Mouse (Mus musculus) olfactory bulb, adult 2 months (tissue): ENCODE data around the gene Abhd17c. TPM values are rescaled to one million over a fixed set of nuclear protein-coding genes. Genes with fewer than 3 reads are reported as not detected.

Experiments
- H3K27ac ChIP-seq: fragments of 200-500 bp; 2 replicates; pipeline ENCODE4 v1.5.1; 2012; ENCODE audit warnings: low read depth, low read length; ENCODE audit not compliant: insufficient read depth
- H3K4me1 ChIP-seq: fragments of 200-500 bp; 2 replicates; pipeline ENCODE4 v1.6.1; 2012; ENCODE audit warnings: low read length; ENCODE audit not compliant: control insufficient read depth, insufficient read depth
- H3K4me3 ChIP-seq: fragments of 200-500 bp; 2 replicates; pipeline ENCODE4 v1.5.1; 2012; ENCODE audit warnings: mild to moderate bottlenecking, low read depth, low read length, moderate library complexity; ENCODE audit not compliant: insufficient read depth
- CTCF ChIP-seq: fragments of 200-500 bp; IDR thresholded peaks from 2 replicates; pipeline ENCODE4 v1.5.1; 2012; ENCODE audit warnings: low read depth, mild to moderate bottlenecking, low read length, moderate library complexity; ENCODE audit not compliant: insufficient read depth
- POLR2A ChIP-seq: fragments of 200-500 bp; IDR thresholded peaks from 2 replicates; pipeline ENCODE4 v1.6.1; 2012; ENCODE audit warnings: mild to moderate bottlenecking, low read depth, low read length, moderate library complexity; ENCODE audit not compliant: insufficient read depth
- WGBS: fragments of 180-500 bp; shearing (Covaris S2); methylation state at CpG from one replicate; pipeline ENCODE4 v1.1.7; 2018; 5-methylcytosine and 5-hydroxymethylcytosine counted together
- polyA plus RNA-seq: library from polyadenylated mRNA; stranded (reverse); fragments of >200 nt; gene quantifications from 2 replicates; pipeline ENCODE4 v1.2.4, GENCODE M21; 2012; ENCODE audit warnings: low replicate concordance; ENCODE audit not compliant: missing spikeins, insufficient read depth, insufficient read length

Gene Abhd17c
- polyA plus RNA-seq, 1 experiment: not detected

DNA sequence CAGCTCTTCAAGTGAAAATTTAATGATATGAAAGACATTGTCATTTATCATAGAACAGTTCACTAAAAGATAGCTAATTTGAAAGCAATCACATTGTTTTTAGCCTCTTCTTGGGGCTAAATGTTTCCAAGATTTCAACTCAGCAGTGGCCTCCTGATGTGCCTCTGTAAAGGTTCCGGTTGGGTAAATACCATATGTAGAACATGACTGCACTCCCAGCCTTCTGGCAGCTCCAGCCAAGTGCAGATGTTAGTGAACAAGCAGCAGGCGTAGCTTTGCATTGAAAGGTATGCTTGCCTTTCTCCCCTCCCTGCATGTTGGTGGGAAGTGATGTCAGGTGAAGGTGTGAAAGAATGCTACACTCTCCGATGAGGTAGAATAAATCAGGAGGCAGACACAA, 36.9 kb downstream of the Abhd17c start:
- Histone ChIP-seq H3K4me1 (peaks cover 8% of the 10 kb centered on the region), H3K4me3 (no peak overlapping the region), H3K27ac (no peak overlapping the region)
- no peak for TF ChIP-seq POLR2A
- TF ChIP-seq CTCF: no peak
- WGBS: 71% methylated on average over 3 of the region's 3 CpGs

DNA sequence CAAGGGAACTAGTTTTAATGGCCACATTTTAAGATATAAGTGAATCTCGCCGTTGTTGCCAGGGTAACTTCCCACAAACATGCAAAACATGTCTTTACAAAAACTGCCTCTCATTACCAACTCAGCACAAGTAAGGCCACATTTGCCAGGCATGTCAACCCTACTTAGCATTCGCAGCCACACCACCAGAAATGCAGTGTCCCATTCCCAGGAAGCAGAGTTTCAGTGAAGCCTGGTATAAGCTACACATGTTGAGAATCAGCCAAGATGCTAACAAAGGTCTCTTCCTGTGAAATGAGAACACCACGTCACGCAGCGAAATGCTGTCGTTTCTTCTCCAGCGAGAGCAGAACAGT, 38.7 kb downstream of the Abhd17c start:
- Histone ChIP-seq H3K27ac (no peak overlapping the region), H3K4me3 (no peak overlapping the region), H3K4me1 (peaks cover 5% of the 10 kb centered on the region)
- WGBS: 39% methylated on average over 8 of the region's 8 CpGs
- TF ChIP-seq POLR2A (no peak), CTCF (no peak)

DNA sequence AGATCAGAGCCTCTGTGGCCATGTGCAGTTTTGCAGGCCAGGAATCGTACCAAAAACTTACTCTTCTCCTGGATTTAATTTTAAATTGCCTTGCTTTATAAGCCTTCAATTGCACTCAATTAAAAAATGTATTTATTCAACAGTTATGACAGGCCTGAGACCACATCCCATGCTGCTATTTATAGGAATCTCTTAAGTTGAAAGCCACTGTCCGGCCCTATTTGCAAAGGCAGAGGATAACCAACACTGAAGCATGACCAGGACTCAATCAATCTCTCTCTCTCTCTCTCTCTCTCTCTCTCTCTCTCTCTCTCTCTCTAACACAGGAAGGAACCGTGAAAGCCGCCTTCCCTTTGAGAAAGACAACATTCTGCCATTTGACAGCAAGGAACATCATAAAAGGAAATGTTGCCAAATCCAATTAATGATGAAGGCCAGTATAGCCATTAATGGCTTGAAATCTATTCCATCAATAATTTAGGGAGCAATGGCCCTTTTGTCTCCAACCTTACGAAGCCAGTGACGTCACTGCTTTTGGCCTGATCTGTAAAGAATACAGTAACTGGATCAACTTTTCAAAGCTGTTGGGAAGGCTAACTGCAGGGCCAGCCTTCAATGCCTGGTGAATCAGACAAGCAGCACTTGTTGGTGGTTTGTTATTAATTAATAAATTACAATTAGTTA, 39.2 kb downstream of the Abhd17c start:
- Histone ChIP-seq H3K4me1 (peaks cover 2% of the 10 kb centered on the region), H3K4me3 (no peak overlapping the region), H3K27ac (no peak overlapping the region)
- 64% methylated on average over 6 of the region's 6 CpGs for WGBS
- TF ChIP-seq CTCF (no peak), POLR2A (no peak)

DNA sequence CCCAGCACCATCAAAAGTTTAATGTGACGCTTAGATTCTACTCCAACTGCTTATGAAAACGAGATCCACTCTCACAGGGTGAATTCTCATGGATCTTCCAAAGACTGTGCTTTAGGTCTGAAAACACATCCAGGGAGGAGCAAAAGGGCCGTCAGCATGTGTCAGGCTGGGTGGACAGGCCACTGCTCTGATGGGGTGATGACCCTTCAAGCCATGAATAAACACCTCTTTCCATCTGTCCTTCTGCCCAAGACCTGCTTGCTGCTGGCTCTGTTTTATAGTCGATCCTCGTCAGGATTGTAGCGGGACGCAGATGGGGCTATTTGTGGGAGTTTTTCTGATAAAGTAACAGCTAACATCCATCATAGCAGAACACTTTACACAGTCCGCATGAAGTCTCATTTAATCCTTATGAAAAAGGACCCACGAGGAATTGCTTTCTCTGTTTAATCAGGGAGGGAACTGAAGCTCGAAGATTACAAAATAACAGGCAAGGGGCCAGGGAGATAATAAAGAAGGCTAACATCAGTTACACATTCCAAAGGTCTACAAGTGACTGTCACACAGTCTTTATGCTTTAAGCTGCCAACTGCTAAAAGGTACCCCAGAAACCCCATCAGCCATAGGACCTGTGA, 39.9 kb downstream of the Abhd17c start:
- TF ChIP-seq CTCF (no peak), POLR2A (no peak)
- H3K27ac ChIP-seq: no peak overlapping the region
- H3K4me3 ChIP-seq: no peak overlapping the region
- H3K4me1 ChIP-seq: peaks cover 2% of the 10 kb centered on the region
- 81% methylated on average over 10 of the region's 10 CpGs for WGBS

DNA sequence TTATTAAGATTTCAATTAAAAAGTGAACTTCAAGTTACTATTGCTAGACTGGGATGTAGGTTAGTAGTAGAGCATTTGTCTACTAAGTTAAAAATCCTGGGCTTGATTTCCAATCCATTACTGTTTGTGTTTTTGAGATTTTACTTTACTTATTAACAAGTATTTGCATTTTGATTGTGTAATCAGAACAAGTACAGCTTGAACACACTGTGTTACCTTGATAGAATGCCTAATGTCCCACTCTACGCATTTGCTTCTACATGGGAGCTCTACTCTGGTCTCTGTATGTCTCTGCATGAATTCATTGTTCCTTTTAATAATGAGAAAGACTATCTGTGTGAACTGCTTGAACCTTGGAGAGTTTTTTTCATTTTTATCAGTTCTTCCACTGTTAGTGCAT, 44.8 kb downstream of the Abhd17c start:
- Histone ChIP-seq H3K4me3 (no peak overlapping the region), H3K4me1 (no peaks in the 10 kb centered on the region), H3K27ac (no peak overlapping the region)
- no peak for TF ChIP-seq POLR2A
- no peak for TF ChIP-seq CTCF
- whole genome bisulfite sequencing: 95% methylated on average over 1 of the region's 1 CpGs

DNA sequence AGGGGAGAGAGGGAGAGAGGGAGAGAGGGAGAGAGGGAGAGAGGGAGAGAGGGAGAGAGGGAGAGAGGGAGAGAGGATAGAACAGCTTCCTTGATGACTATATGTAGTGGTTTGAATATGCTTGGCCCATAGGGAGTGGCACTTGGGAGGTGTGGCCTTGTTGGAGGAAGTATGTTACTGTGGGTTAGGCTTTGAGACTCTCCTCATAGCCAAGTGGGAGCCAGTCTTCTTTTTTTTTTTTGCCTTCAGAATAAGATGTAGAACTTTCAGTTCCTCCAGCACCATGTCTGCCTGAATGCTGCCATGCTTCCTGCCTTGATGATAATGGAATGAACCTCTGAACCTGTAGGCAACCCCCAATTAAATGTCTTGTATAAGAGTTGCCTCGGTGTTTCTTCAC, 49.1 kb downstream of the Abhd17c start:
- no peak overlapping the region for H3K4me3 ChIP-seq
- WGBS: 85% methylated on average over 1 of the region's 1 CpGs

DNA sequence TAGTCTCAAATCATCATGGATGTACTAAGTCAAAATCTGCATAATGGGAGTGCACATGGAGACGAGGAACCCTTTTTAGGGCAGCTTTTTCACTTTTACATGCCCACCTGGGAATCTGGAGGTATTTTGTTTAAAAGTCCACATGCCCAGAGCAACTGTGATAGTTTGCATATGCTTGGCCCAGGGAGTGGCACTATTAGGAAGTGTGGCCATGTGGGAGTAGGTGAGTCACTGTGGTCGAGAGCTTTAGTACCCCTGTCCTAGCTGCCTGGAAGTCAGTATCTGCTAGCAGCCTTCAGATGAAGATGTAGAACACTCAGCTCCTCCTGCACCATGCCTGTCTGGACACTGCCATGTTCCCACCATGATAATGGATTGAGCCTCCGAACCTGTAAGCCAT, 51.0 kb downstream of the Abhd17c start:
- WGBS: 91% methylated on average over 3 of the region's 3 CpGs
- TF ChIP-seq CTCF: no peak
- no peak for TF ChIP-seq POLR2A
- H3K4me1 ChIP-seq: no peaks in the 10 kb centered on the region
- no peak overlapping the region for H3K4me3 ChIP-seq
- H3K27ac ChIP-seq: no peak overlapping the region

More for the DNA sequence above, 49.1 kb downstream of the Abhd17c start:
- TF ChIP-seq CTCF (no peak), POLR2A (no peak)
- H3K27ac ChIP-seq: no peak overlapping the region
- no peaks in the 10 kb centered on the region for H3K4me1 ChIP-seq

DNA sequence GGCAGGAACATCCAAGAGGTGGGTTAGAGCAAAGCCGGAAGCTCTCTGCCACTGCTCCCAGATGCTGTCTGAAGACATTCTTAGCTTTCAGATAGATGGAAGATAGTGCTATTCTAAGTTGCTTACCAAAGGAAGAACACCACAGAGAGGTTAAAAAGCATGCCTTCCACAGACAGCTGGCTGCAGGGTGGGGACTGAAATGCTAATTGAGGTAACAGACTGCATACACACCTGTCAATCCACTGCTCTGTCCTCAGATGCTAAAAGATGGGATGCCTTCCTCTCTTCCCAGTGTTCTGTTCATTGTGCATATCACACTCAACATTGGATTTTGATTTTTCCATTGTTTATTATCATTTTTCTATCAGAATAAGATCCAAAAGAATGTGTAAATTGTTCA, 53.6 kb downstream of the Abhd17c start:
- H3K27ac ChIP-seq: no peak overlapping the region
- H3K4me3 ChIP-seq: no peak overlapping the region
- H3K4me1 ChIP-seq: no peaks in the 10 kb centered on the region
- WGBS: 94% methylated on average over 1 of the region's 1 CpGs
- TF ChIP-seq POLR2A (no peak), CTCF (no peak)

DNA sequence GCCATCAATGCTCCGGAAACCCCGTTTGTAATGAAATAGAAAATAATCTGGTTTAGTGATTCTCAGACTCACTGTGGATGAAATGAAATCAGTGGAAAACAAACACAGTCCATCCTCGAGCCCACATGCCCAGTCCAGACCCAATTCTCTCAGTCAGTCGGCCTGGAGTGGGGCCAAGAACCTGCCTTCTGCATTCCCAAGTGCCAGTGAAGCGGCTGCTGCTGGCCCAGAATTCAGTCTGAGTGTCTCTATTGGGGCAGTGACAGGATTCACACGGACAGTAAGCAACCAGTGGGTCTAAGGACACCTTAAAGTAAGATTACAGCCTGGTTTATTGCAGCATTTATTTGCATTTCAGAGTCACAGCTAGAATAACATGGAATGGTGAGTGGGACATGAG, 55.2 kb downstream of the Abhd17c start:
- 52% methylated on average over 6 of the region's 6 CpGs for WGBS
- Histone ChIP-seq H3K4me1 (no peaks in the 10 kb centered on the region), H3K27ac (no peak overlapping the region), H3K4me3 (no peak overlapping the region)
- TF ChIP-seq POLR2A (no peak), CTCF (no peak)
